Mouse (Mus musculus): ENCODE measurements around the gene Vapb.

DNA sequence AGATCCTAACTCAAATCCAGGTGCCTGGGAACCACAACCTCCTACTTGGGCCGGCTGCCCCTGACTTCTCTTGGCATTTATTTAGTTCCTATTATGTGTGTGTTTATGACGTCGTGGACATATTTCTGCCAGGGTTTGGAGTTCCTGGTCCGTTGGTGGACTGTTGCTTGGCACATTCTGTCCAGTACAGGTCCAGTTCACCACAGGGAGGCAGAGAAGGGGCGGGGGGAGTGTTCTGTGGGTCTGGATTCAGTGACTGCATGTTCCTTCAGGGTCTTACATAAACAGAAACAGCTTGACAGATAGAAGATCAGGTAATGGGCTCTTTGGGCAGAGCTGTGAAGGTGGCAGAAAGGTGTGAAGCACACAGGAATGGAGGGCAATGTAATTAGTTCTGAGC is 75.8 kb downstream of the Vapb start:
- no peak for TF ChIP-seq CTCF (IDR thresholded peaks at IDR 0.05; ENCODE audit: control insufficient read depth, insufficient read depth, insufficient replicate concordance, low read depth, low read length)
- no peak for TF ChIP-seq POLR2A (IDR thresholded peaks at IDR 0.05; ENCODE audit: control insufficient read depth, low read depth, low read length)

Data from testis, adult 2 months (tissue).